Mouse (Mus musculus) E14TG2a.4 (cell line): Measurements from ENCODE around the gene Card11.

Experiments used
- CTCF ChIP-seq: conservative IDR thresholded peaks from 2 replicates; pipeline ENCODE4 v1.5.1; 2014; ENCODE audit warnings: low read length
- POU5F1 ChIP-seq: IDR thresholded peaks from 2 replicates; pipeline ENCODE4 v1.6.1; 2014; ENCODE audit warnings: low read length, borderline replicate concordance

DNA sequence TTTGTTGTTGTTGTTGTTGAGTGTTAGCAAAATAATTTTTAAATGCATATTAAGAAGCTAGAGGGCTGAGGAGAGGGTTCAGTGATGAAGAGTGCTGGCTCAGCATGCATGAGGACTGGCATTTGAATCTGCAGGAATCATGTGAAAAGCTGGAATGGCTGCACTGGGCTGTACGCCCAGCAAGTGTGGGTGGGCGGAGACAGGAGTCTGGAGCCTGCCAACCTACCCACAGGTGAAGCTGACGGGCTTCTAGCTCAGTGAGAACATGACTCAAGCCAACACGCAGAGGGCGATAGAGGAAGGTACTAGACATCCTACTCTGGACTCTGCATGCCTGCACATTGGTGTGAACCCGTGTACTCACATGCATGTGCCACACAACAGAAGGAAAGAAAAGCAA lies 41.2 kb downstream of the Card11 start:
- TF ChIP-seq POU5F1, result no peak
- TF ChIP-seq CTCF, result no peak
